ENCODE assay signal across 9 mouse cellular contexts in the genomic region with DNA sequence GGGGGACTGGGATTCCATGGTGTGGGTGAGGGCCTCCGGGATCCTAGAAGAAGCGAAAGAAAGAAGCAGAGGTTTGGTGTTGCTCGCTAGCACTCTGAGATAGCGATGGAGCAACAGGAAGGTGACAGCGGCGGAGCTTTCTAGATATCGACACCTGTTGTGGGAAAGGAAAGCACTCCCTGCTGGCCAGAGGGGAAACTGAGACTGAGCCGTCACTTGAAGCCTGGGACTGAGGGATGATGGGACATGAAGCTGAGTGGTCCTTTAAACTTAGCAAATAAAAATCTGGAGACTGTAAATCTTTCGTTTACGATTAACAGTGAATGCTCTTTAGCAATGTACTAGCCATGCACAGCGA.
DNase-seq lines count a peak whose midpoint lies in the region; ATAC-seq and TF ChIP-seq lines count a peak whose summit lies in the region.
"Had no signal": no experiment of that assay in that cellular context is flagged by ENCODE, and none has a peak within 500 bp of the region (broad histone marks: within the 10 kb centered on the region; RNA-seq: fewer than 3 reads in every experiment).

No protein-coding gene starts in this region.

- H3K9ac ChIP-seq in kidney, embryonic 14.5 days (ENCODE audit: low read depth, low read length): 0 out of 2 replicates have a peak overlapping the region, but pooled peaks have one; percentile 3
- 0 out of 2 replicates have a peak overlapping the region, but pooled peaks have one; percentile 8 for H3K9ac ChIP-seq in limb, embryonic 11.5 days (ENCODE audit: low read length)

- H3K27me3 ChIP-seq in kidney, embryonic 14.5 days (ENCODE audit: control insufficient read depth, insufficient read depth, low read length): no peaks in the 10 kb centered on the region
- H3K27me3 ChIP-seq in E14TG2a.4 (ENCODE audit: insufficient read depth, low read length): peaks cover 4% of the 10 kb centered on the region; the same call in 1 of the 2 replicates
- no peaks in the 10 kb centered on the region for H3K27me3 ChIP-seq in limb, embryonic 11.5 days (ENCODE audit: control insufficient read depth, insufficient read depth, low read length)

- no peaks in the 10 kb centered on the region for H3K36me3 ChIP-seq in kidney, embryonic 14.5 days (ENCODE audit: control insufficient read depth, insufficient read depth, low read length)
- H3K36me3 ChIP-seq in E14TG2a.4 (ENCODE audit: insufficient read depth, low read length): no peaks in the 10 kb centered on the region
- H3K36me3 ChIP-seq in limb, embryonic 11.5 days (ENCODE audit: control insufficient read depth, insufficient read depth, low read length): no peaks in the 10 kb centered on the region

- DNase-seq in kidney, postnatal 36 days: no peak
- DNase-seq in limb, embryonic 11.5 days (ENCODE audit: low spot score): no peak
- no peak for DNase-seq in left cerebral cortex, adult 2 months (ENCODE audit: extremely low spot score in 1 of 2, low spot score in 2 of 2)
- no peak for DNase-seq in gastrocnemius, postnatal 36 days
- no peak for DNase-seq in layer of hippocampus, adult 18-20 months (ENCODE audit: low spot score in 2 of 2)
- DNase-seq: right cerebral cortex, adult 18-20 months had no signal

- H3K4me3 ChIP-seq in kidney, embryonic 14.5 days (ENCODE audit: low read length): 0 out of 2 replicates have a peak overlapping the region, but pooled peaks have one; percentile 12
- H3K4me3 ChIP-seq in E14TG2a.4 (replicated peaks; ENCODE audit: low read length): peak overlapping the region; percentile 32; the same call in 1 of the 2 replicates
- 0 out of 2 replicates have a peak overlapping the region, but pooled peaks have one; percentile 5 for H3K4me3 ChIP-seq in bone marrow macrophage, adult 2 months (ENCODE audit: insufficient read depth, low read length)
- H3K4me3 ChIP-seq in limb, embryonic 11.5 days (ENCODE audit: low read depth, low read length): no peak overlapping the region
- no peak overlapping the region for H3K4me3 ChIP-seq in left cerebral cortex, adult 2 months

- peak overlapping the region; percentile 37 for H3K4me2 ChIP-seq in kidney, embryonic 14.5 days (replicated peaks; ENCODE audit: low read depth, low read length)
- H3K4me2 ChIP-seq in limb, embryonic 11.5 days (ENCODE audit: low read depth, severe bottlenecking): no peak overlapping the region

- intact Hi-C loops in left cerebral cortex, adult 2 months (cut with DNase I): no loop called here
- intact Hi-C loops in gastrocnemius, postnatal 36 days (cut with DNase I): no loop called here

- H3K27ac ChIP-seq in kidney, embryonic 14.5 days (ENCODE audit: low read depth, low read length): no peak overlapping the region
- H3K27ac ChIP-seq in bone marrow macrophage, adult 2 months (ENCODE audit: insufficient read depth, low read depth, low read length): no peak overlapping the region
- H3K27ac ChIP-seq in limb, embryonic 11.5 days (replicated peaks; ENCODE audit: low read depth, low read length): no peak overlapping the region
- H3K27ac ChIP-seq in left cerebral cortex, adult 2 months: no peak overlapping the region

- H3K9me3 ChIP-seq in kidney, embryonic 14.5 days (ENCODE audit: control insufficient read depth, low read length): no peaks in the 10 kb centered on the region
- no peaks in the 10 kb centered on the region for H3K9me3 ChIP-seq in E14TG2a.4 (ENCODE audit: low read length)
- no peaks in the 10 kb centered on the region for H3K9me3 ChIP-seq in limb, embryonic 11.5 days (ENCODE audit: control insufficient read depth, low read length)

- H3K4me1 ChIP-seq in kidney, embryonic 14.5 days (ENCODE audit: control insufficient read depth, insufficient read depth, low read length): peaks cover 4% of the 10 kb centered on the region; the same call in 1 of the 2 replicates
- H3K4me1 ChIP-seq in E14TG2a.4 (replicated peaks; ENCODE audit: low read depth, low read length): peaks cover 24% of the 10 kb centered on the region
- H3K4me1 ChIP-seq in bone marrow macrophage, adult 2 months (ENCODE audit: control insufficient read depth, insufficient read depth, low read length): no peaks in the 10 kb centered on the region
- H3K4me1 ChIP-seq in limb, embryonic 11.5 days (ENCODE audit: control insufficient read depth, insufficient read depth, low read length): no peaks in the 10 kb centered on the region

- WGBS in kidney, embryonic 14.5 days: 33% methylated on average over 11 of the region's 11 CpGs
- WGBS in limb, embryonic 11.5 days: 33% methylated on average over 11 of the region's 11 CpGs

- TF ChIP-seq POLR2A in bone marrow macrophage, adult 2 months (IDR thresholded peaks at IDR 0.05; ENCODE audit: borderline replicate concordance, low read depth, low read length): no peak

- no peak for TF ChIP-seq CTCF in E14TG2a.4 (conservative IDR thresholded peaks at IDR 0.05; ENCODE audit: low read length)
- TF ChIP-seq CTCF in bone marrow macrophage, adult 2 months (IDR thresholded peaks at IDR 0.05; ENCODE audit: low read depth, low read length): no peak
- no peak for TF ChIP-seq CTCF in left cerebral cortex, adult 2 months (IDR thresholded peaks at IDR 0.05)

- peak; percentile 37; the same call in 1 of the 2 replicates for ATAC-seq in kidney, embryonic 14.5 days (ENCODE audit: low FRiP score, low TSS enrichment)
- ATAC-seq in limb, embryonic 11.5 days (ENCODE audit: insufficient number of reproducible peaks, low FRiP score, low TSS enrichment, low read depth): peak; percentile 4; the same call in 1 of the 2 replicates

Comparison
In these comparisons a context has a peak if more than half of its experiments do, and no peak if none do; other contexts are left out.
1. H3K4me3 ChIP-seq: peak in kidney, embryonic 14.5 days (single experiment), E14TG2a.4 (single experiment) and bone marrow macrophage, adult 2 months (single experiment); none in limb, embryonic 11.5 days (single experiment) and left cerebral cortex, adult 2 months (single experiment).